Mouse (Mus musculus): ENCODE data around the gene Rnf216.

GRCm38 (mm10) chr5:142949580-142949979 is 163.2 kb downstream of the Rnf216 start:
- TF ChIP-seq ELF1 (IDR thresholded peaks at IDR 0.05; ENCODE audit: low read depth, low read length) (peak; percentile 41), CTCF (conservative IDR thresholded peaks at IDR 0.05 in 1 of 2, IDR thresholded peaks at IDR 0.05 in 1 of 2; ENCODE audit: low read depth in 2 of 2, low read length in 2 of 2) (no peak), POLR2AphosphoS2 (IDR thresholded peaks at IDR 0.05; ENCODE audit: low read depth, low read length) (no peak), ZC3H11A (IDR thresholded peaks at IDR 0.05; ENCODE audit: low read depth, low read length) (no peak), POLR2A (IDR thresholded peaks at IDR 0.05; ENCODE audit: low read depth, low read length) (no peak)

All from CH12.LX (cell line).